Mouse (Mus musculus): ENCODE measurements around the gene 1700017B05Rik.

GRCm38 (mm10) chr9:57261516-57261912 lies 898 bp downstream of the 1700017B05Rik start:
- TF ChIP-seq HCFC1 (IDR thresholded peaks at IDR 0.05; ENCODE audit: borderline replicate concordance, insufficient read depth, low read length): no peak
- TF ChIP-seq ZNF384 (IDR thresholded peaks at IDR 0.05; ENCODE audit: low read depth, low read length): no peak
